Mouse (Mus musculus) left cerebral cortex, adult 11 months (tissue): Measurements from ENCODE around the gene 9430097D07Rik.
A peak's percentile ranks its signal among the peaks of the same experiment; 100 is the strongest.

Source experiments
- DNase-seq: peaks from one replicate; pipeline ENCODE4 v3.0.0; 2022; ENCODE audit warnings: low spot score

The 9430097D07Rik gene

DNA sequence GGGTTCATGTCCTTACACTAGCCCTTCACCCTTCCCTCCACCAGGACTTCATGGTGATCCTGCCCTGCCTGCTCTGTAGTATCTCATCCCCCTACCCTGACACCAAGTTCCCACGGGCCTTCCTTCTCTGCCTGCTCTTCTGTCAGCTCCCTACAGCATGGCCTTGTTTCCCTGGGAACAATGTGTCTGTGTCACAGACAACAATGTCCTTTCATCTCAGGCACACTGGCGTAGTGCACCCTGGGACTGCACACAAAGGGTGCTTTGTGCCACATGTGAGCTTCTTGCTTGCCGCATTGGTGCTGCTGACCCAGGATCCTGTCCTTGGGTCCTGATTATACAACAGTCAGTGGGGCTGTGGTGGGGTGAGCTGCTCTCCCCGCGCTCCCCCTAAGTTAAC is 15.9 kb downstream of the 9430097D07Rik start:
- DNase-seq: peak; percentile 66

DNA sequence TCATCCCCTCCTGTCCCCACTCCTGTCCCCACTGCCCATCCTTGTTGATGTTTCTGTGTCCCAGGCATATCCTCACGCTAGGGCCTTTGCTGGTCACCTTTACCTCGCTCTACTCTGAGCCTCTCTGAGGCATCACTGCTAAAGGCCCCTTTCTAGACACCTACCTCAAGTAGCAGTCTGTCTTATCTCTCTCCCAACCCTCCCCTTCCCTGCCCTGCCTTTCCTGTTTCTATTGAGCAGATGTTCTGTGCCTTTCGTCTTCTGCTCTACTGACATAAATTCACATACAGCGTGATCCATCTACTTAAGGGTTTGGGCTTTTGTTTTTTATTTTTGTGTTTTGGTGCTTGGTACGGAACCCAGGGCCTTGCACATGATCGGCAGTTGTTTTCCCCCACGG is 19.5 kb downstream of the 9430097D07Rik start:
- DNase-seq: no peak

DNA sequence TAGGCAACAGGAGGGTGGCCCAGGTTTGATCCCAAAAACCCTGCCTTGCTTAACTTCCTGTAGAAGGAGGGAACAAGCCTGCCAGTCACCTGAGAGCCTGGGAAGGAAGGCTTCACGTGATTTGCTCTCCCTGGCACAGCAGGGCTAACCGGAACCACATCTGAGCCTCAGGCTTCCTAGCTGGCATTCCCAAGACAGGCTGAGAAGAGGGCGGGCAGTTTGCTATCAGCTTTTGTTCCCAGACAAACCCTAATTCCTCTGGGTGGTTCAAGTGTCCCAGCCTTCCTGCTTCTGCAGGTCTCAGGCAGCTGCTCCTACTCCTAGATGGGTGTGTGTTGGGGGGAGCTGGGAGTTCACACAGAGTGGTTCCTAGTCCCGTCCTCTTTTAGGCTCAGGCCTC is 20.0 kb downstream of the 9430097D07Rik start:
- DNase-seq: no peak

DNA sequence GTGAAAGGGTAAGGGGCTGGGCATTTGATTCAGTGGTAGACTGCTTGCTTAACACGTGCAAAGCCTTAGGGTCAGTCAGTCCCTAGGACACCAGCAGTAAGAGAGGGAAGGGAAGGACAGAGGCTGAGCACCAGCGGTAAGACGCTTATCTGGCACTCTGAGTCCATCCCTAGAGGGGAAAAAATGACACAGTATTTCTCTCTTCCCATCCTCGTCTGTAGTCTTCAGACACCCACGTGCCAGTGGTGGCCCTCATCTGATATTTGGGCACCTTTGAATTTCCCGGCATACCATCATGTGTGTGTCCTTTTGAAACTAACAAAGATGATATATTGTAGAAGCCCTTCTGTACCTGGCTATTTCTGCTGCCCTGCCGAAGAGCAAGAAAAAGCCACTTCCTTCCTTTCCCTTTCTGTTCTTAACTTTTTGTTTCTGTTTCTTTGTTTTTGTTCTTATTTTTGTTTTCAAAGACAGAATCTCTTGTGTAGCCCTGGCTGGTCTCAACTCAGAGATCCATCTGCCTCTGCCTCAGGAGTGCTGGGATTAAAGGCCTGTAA is 21.8 kb downstream of the 9430097D07Rik start:
- no peak for DNase-seq

DNA sequence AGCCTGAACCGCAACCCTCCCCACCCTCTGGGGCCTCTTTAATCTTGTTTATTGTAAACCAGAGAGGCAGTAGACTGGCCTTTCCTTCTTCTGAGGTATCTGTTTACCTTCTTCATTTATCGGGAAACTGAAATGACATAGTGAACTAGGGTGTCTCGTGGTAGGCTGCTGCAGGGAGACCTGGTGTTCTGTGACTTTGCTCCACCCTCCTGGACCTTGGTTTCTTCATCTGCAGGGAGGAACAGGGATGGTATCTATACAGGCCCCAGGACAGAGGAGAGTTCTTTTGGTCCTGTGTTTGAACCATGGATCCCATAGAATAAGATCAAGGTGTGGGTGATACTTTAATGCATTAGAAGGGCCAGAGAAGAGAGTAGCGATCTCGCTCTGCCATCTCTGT is 24.2 kb downstream of the 9430097D07Rik start:
- DNase-seq: no peak

DNA sequence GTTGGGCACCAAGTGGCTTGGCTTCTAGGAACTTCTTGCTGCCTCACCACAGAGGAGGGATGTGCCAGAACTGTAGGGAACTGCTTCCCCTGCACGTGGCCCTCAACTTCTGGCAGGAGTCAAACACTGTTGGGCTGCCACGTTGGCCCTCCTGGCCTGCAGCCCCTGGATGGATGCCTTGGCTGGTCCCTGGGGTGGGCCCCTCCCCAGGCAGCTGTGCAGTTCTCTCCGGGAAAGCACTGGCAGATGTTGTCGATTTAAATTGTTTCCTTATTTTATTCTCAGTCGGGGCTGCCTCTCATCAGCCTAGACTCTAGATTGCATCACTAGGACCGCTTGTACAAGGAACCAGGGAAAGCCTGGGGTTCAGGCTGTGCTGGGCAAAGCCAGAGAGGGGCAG is 25.7 kb downstream of the 9430097D07Rik start:
- no peak for DNase-seq

DNA sequence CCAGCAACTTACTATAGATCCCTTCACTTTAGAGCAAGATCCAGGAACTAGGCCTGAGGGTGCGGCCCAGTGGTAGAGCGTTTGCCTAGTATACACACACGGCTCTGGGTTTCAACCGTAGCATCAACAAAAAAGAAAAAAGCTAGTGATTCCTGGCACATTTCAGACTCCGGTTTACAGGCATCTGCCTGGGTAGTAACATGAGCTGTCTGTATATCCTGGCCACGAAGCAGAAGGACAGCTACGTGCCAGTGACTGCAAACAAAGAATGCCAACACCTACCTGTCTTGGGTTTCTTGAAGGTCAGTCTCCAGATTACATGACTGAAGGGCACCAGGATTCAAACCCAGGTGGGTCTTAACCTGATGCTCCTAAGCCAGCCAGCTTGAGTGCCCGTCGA is 26.3 kb downstream of the 9430097D07Rik start:
- DNase-seq: no peak

DNA sequence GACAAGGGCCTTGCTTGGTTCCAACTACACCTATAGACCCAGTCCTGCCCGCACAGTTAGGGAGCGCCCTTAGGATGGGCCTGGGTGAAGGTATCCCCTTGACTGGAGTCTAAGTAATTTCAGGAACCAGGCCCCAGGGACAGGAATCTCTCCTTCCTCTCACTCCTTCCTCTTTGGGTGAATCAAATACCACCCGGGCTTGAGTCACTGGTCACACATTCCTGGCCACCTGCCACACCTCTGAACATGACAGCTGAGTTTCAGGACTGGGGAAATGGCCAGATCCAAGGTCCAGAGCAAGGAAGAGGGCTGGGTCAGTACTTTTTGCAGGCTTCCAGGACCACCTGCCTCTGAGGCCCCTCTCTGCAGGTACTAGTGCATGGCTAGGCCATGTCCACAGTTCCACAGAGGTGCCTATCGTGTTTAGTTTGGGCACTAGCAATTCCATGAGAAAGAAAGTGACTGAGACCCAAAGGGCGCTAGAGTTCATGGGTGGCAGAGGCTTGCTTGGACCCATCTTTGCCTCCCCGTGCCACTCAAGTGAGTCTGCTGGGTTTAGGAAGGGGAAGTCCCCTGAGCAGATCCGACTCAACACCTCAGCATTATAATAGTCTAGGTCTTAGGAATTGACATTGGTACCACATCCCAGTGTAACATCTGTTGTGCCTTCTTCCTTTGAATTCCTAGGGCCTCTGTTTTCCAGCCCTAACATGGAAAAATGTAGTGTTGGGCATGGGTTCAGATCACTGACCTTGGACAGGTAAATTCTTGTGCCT is 27.3 kb downstream of the 9430097D07Rik start:
- no peak for DNase-seq

DNA sequence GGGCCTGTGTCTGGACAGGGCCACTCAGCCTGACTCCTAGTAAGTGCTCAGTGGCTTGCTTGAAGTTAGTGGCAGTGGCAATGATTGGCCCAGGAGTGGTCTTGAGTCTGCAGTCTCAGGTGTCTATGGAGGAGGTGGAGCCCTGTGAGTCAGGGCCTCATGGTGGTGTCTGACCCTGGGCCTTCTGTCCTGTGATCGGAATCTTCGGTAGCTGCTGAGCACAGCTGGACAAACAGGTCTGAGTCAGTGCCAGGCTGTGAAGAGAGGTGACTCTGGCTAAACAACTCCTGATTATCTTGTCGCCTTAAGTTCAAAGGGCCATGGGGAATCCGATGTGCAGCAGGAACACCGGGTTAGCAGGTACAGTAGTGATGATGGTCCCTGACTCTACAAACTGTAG is 28.1 kb downstream of the 9430097D07Rik start:
- no peak for DNase-seq

DNA sequence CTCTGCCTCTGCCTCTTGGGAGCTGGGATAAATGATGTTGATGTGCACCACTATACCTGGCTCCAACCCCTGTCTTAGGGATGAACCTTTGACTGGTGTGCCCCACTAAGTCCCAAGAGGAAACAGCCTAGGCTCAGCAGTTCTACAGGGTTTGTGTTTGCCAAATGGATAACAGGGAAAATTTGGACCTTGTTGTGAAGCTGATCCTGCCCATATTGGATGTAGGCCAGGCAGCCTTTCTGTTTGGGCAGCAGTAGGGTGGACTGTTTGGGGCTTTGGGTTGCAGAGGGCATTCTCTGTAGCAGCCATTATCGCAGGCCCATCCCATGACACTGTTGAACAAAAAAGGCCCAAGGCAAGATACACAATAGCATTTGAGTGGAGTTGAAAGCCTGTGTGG is 28.5 kb downstream of the 9430097D07Rik start:
- no peak for DNase-seq

DNA sequence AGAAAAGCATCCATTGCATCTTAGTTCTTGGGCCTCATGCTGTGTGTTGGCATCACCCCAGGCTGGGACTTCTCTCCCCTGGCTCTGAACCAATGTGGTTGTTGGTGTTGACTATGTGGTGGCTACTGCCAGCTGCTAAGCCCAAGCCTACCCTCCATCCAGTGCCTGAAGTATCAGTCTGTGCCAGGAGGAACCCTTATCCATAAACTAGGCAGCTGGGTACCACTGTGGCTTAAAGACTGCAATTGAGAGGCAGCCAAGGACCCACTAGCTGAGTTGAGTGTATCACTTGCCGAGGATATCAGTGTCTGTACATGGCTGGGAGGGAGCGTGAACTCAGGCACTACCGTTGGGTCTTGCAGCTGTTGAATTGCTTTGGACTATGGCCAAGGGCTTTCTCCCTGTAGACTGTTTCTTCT is 32.4 kb downstream of the 9430097D07Rik start:
- no peak for DNase-seq

DNA sequence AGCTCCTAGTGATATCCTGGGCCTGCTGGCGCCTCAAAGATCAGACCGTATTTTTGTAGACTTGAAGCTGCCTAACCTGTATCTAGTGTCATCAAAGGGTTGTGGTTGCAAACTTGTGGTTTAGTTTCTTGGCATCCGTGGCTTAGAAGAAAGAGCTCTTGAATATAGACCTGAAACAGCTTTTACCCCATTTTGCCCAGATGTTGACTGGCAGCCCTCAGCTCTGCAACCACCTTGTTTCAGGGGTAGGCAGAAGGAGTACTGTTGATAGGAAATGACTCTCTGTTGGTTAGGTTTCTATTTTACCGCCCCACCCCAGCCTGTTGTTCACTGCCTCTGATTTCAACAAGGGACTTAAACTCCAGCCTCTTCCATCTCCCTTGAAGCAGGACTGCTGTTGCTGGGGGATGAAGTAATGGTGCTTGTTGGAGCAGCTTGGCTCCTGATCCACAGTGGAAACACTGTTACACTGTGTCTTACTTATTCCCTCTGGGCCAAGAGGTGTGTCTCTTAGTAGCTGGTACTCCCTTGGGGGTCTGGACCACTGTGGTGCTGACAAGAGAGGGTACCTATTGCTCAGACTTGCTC is 33.4 kb downstream of the 9430097D07Rik start:
- DNase-seq: no peak

DNA sequence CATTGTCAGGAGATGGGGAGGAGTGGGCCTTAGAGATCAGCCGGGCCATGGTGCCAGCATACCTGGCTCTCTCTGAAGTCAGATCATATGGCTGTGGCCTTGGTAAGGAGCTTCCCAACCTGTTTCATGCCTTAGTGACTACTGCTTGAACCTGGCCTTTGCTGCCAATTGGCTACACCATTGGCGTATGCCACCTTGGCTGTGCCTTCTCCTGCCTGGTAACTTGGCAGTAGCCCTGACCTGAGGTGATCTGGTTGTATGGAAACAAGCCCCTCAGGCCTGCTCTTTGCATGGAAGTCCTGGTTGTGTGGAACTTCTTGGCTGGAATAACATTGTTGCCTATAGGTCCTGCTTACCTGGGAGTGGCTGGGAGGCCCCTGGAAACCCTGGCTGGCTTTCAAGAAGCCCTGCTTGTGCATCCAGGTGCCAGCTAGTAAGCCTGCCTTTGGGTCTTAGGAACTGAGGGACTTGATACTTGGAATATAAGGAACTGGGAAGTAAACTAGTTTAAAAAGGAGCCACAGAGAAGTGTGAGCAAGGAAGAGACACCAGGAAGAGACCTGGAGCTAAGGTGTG is 34.1 kb downstream of the 9430097D07Rik start:
- DNase-seq: no peak

DNA sequence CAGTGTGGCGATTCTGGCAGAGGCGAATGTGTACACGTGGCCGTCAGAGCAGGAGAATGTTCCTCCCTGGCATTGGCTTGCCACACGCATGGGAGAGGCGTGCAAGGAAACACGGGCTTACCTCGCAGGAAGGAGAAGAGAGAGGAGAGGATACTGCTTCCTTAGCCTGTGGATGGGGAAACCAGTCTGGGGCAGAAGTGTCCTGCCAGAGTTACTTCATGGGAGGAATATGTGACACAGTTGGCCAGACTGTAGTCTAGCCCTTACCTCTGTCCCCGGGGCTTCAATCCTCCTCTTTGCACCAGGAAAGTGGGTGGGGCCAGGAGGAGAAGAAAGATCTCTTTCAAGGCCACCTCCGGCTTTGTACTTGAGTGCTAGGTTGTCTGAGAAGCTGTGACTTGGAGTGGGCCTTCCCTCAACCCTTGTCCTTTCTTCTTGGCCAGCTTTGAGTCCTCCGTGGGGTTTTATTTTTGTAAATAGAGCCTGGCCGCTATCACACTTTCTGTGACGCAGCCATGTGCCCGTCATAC is 36.0 kb downstream of the 9430097D07Rik start:
- no peak for DNase-seq

DNA sequence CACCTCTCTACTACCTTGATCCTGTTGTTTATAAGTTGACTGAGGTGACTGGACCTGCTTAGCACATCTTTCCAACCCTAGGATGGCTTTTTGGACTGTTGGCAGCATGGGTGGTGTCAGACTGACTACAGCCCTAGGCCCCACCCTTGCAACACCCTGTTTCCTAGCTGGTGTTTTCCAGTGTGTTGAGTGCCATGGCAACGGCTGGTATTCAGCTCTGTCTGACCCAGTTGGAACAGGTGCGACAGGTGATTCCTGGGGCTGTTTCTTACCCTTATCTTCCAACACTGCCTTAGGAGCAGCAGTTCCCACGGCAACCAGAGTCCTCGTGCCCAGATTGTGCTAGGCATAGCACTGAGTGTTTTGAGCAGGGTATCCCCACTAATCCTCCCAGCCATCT is 37.0 kb downstream of the 9430097D07Rik start:
- DNase-seq: no peak

DNA sequence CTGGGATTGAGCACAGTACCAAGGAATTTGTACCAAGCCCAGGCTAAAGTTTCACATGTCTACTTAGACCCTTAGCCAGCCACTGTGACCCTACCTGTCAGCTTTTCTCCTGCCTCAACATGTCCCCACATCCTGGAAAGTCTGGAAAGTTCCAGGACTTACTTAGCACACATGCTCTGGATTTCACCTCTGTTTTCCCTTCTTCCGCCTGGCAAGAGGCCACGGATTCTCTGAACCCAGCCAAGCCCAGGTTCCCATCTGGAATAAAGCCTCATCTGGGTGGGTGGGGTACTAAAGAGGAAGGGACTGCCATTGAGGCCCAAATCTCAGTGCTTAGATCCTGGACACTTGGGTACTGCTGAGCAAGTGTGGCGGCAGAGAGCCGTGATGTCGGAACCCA is 37.5 kb downstream of the 9430097D07Rik start:
- DNase-seq: no peak

DNA sequence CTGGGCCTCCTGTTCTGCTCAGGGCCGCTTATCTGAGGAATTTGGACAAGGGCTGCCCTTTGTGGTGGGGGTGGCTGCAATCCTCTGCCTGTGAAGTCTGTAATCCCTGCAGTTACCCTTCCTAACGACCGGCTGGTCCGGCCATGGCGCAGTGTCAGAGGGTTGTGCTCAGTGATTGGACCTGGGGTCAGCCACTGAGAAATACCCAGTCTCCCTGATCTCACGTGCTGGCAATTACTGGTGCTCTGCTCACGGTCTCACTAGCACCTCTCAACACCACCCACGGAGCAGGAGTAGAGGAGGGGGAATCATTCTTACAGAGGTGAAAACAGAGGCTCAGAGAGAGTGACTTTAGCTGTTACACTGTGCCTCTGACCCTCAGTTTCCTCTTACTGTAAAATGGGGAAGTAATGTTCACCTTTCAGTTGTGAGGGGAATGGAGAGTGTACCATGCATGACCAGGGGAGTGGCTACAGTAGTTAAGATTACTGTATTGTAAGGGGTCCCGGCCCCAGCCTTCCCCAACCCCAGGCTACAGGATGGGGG is 38.1 kb downstream of the 9430097D07Rik start:
- DNase-seq: no peak

DNA sequence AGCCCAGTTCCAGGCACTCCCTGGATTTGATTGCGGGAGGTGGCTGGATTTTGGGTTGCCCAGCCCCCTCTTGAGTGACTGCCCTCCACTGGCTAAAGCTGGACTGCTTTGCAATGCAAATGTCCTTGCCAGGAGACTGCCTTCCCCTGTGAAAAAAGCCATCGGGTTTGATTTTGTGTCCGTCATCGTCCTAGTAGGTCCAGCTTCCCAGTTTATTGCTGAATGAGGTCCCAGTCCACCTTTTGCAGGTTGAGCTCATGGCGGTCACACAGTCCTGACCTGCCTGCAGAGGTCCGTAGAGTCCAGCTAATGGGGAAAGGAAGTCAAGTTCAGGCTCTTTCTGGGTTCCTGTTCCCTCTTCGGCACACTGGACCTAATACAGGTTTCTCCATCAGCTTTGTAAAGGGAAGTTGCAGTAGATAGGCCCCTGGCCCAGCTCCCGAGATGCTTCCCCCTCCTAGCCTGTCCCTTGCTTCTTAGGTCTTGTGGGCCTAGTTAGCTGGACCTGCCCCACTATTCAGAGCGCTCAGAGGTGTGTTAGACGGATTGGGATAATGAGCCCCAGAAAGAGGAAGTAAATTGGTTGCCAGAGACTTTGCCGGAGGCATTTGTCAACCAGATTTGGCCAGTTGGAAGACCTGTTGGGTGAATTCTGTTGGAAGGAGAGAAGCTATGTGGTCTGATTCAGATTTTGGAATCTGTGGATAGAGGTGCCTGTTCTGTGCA is 38.7 kb downstream of the 9430097D07Rik start:
- no peak for DNase-seq

DNA sequence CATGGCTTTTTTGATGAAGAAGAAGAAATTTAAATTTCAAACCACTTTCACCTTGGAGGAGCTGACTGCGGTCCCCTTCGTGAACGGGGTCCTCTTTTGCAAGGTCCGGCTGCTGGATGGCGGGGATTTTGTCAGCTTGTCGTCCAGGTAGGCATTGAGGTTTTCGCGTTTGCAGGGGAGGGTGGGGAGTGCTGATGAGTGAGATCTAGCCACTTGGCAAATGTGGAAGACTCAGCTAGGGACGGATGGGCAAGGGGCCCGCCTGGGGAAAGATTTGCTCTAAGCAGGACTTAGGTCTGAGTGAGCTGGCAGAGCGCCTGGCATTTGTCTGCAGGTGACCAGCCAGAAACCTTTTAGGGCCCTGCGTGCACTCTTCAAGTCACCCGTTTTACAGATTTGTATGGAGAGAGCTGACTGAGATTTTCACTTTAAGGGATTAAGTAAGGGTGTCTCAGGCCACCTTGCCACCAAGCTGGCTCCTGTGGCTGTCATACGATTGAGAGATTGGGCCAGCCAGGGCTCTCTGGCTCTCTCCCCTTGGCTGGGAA is 39.3 kb downstream of the 9430097D07Rik start:
- DNase-seq: no peak

DNA sequence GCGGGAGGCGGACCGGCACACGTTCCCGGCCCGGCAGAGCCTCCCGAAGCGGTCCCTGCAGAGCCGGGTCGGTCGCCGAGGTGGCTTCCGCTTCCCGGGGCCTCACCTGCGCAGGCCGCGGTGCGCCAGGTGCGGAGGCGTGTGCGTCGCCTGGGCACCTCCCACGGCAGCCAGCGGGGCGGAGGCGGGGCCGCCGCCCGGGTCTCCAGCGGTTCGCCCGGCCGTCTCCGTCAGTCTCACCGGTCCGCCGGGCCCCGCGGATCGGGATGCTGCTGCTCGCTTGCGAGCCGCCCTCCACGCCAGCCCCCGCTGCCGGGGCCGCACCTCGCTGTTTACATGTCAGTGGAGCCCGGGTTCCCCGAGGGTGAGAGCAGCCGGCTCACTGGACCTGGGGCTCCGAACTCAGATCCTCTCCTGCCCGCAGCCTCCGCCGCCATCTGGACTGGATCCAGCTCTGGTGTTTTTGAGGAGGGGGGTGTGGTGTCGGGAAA is 39.9 kb downstream of the 9430097D07Rik start:
- DNase-seq: no peak

DNA sequence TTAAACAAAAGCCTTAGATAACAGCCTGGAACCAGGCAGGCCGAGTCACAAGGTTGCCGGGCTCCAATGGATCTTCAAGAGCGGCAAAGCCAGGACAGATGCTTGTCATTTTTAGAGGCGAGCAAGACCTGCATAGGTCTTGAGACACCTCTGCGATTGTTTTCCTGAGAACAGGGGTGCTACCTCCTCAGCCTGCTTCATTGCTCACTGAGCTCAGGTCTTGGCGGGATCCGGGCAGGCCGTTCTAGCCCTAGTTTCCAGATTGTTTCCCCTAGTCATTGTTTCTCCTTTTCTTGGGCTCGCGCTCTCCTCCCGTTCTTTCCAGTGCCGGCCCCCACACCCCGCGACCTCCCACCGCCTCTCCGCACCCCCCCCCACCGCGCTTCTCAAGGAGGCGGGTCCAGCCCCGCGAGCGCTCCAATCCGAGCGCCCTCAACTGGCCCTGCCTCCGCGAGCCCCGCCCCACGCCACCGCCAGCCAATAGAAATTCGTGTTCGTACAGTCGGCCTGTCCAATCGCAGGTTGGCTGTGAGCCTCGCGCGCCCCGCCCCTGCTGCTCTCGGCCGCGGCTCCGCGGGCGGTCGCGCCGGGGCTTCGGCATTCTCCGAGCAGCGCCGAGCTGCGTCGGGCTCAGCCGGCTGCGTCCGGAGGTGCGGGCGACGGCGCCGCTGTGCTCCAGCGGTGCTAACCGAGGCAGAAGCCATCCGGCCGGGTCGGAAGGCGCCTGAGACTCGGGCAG is 40.6 kb downstream of the 9430097D07Rik start, which contains the start of gene Fam102a:
TSS of gene Fam102a (plus strand) at position 600 of the 739 bp plus-strand sequence.
- DNase-seq: peak; percentile 97
